Mouse (Mus musculus): ENCODE results near the gene Cd24a.

Gene Cd24a

GRCm38 (mm10) chr10:43577997-43578331 lies at the start of gene Cd24a:
Gene Cd24a, plus strand, starts transcription at chr10:43578284.
- DNase-seq (ENCODE audit: extremely low read depth, low read depth, low spot score) = no peak

GRCm38 (mm10) chr10:43534382-43534781 lies 43.7 kb upstream of the Cd24a start:
- DNase-seq (ENCODE audit: extremely low read depth, low read depth, low spot score) = no peak

GRCm38 (mm10) chr10:43537652-43538051 lies 40.4 kb upstream of the Cd24a start:
- no peak for DNase-seq (ENCODE audit: extremely low read depth, low read depth, low spot score)

- no peak for DNase-seq (ENCODE audit: extremely low read depth, low read depth, low spot score)
Measured at GRCm38 (mm10) chr10:43538831-43539230, 39.3 kb upstream of the Cd24a start.

GRCm38 (mm10) chr10:43539746-43540310 lies 38.3 kb upstream of the Cd24a start:
- DNase-seq (ENCODE audit: extremely low read depth, low read depth, low spot score) = no peak

GRCm38 (mm10) chr10:43540442-43541152 lies 37.5 kb upstream of the Cd24a start, which contains the start of gene 1700021F05Rik:
Gene 1700021F05Rik, minus strand, starts transcription at chr10:43540994.
- DNase-seq (ENCODE audit: extremely low read depth, low read depth, low spot score) = no peak

- no peak for DNase-seq (ENCODE audit: extremely low read depth, low read depth, low spot score)
Measured at GRCm38 (mm10) chr10:43541153-43541544, 36.9 kb upstream of the Cd24a start.

GRCm38 (mm10) chr10:43549411-43549810 lies 28.7 kb upstream of the Cd24a start:
- DNase-seq (ENCODE audit: extremely low read depth, low read depth, low spot score) = no peak

- no peak for DNase-seq (ENCODE audit: extremely low read depth, low read depth, low spot score)
Measured at GRCm38 (mm10) chr10:43550923-43551322, 27.2 kb upstream of the Cd24a start.

GRCm38 (mm10) chr10:43551388-43551787 lies 26.7 kb upstream of the Cd24a start:
- DNase-seq (ENCODE audit: extremely low read depth, low read depth, low spot score) = no peak

- no peak for DNase-seq (ENCODE audit: extremely low read depth, low read depth, low spot score)
Measured at GRCm38 (mm10) chr10:43557630-43558165, 20.4 kb upstream of the Cd24a start.

GRCm38 (mm10) chr10:43559313-43559712 lies 18.8 kb upstream of the Cd24a start:
- DNase-seq (ENCODE audit: extremely low read depth, low read depth, low spot score) = no peak

GRCm38 (mm10) chr10:43560765-43561164 lies 17.3 kb upstream of the Cd24a start:
- DNase-seq (ENCODE audit: extremely low read depth, low read depth, low spot score) = no peak

GRCm38 (mm10) chr10:43561311-43561710 lies 16.8 kb upstream of the Cd24a start:
- DNase-seq (ENCODE audit: extremely low read depth, low read depth, low spot score) = no peak

- DNase-seq (ENCODE audit: extremely low read depth, low read depth, low spot score) = no peak
Measured at GRCm38 (mm10) chr10:43574352-43574751, 3.7 kb upstream of the Cd24a start.

- DNase-seq (ENCODE audit: extremely low read depth, low read depth, low spot score) = no peak
Measured at GRCm38 (mm10) chr10:43574956-43575355, 3.1 kb upstream of the Cd24a start.

- DNase-seq (ENCODE audit: extremely low read depth, low read depth, low spot score) = no peak
Measured at GRCm38 (mm10) chr10:43577299-43577996, 636 bp upstream of the Cd24a start.

GRCm38 (mm10) chr10:43578366-43578753 lies 276 bp downstream of the Cd24a start:
- DNase-seq (ENCODE audit: extremely low read depth, low read depth, low spot score) = no peak

GRCm38 (mm10) chr10:43578754-43579380 lies 783 bp downstream of the Cd24a start:
- DNase-seq (ENCODE audit: extremely low read depth, low read depth, low spot score) = no peak

- DNase-seq (ENCODE audit: extremely low read depth, low read depth, low spot score) = no peak
Measured at GRCm38 (mm10) chr10:43579381-43580261, 1.5 kb downstream of the Cd24a start.
